Mouse (Mus musculus) adrenal gland, adult (tissue): ENCODE results near the gene Bclaf3.
"Not testable (repeated sequence)": the region's sequence is repeated elsewhere in the genome, so short reads cannot be mapped to it uniquely, and the experiment has no call there.

Experiments used
- DNase-seq, 2 experiments: peaks; one replicate each; pipeline ENCODE4 v3.0.0; 2022 to 2023; ENCODE audit warnings: low spot score in 1 of 2; ENCODE audit not compliant: inconsistent age in 2 of 2

The Bclaf3 gene

DNA sequence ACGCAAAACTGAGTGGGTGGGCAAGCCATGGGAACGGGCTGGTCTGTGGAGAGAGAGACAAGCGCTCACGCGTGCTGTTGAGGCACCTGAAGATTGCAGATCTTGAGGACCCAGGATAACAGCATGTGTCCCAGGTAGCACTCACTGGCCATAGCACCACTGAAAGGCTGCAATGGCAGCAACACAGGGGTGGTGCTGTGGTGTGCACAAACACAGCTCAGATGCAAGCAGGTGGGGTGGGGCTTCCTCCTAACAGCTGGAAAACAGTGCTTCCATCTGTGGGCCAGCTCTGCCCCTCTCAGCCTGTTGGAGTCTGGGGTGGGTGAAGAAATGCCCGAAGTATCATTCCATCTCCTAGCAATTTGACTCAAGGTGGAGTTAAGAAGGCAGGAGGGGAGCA, at the start of gene Bclaf3:
Bclaf3 (plus strand) TSS at position 301 of the 400 bp plus-strand sequence.
- DNase-seq = no peak

DNA sequence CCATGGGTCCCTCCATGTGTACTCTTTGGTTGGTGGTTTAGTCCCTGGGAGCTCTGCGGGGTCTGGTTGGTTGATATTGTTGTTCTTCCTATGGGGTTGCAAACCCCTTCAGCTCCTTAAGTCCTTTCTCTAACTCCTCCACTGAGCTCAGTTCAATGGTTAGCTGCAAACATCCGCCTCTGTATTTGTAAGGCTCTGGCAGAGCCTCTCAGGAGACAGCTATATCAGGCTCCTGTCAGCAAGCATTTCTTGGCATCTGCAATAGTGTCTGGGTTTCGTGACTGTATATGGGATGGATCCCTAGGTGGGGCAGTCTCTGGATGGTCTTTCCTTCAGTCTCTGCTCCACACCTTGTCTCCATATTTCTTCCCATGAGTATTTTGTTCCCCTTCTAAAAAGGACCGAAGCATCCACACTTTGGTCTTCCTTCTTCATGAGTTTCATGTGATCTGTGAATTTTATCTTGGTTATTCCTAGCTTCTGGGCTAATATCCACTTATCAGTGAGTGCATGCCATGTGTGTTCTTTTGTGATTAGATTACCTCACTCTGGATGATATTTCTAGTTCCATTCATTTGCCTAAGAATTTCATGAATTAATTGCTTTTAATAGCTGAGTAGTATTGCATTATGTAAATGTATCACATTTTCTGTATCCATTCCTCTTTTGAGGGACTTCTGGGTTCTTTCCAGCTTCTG, 48.1 kb upstream of the Bclaf3 start:
- not testable (repeated sequence) for DNase-seq

- no peak for DNase-seq
Measured at GRCm38 (mm10) chrX:159484247-159484646, 42.2 kb upstream of the Bclaf3 start.

GRCm38 (mm10) chrX:159503181-159503580, 23.3 kb upstream of the Bclaf3 start:
- no peak for DNase-seq

DNA sequence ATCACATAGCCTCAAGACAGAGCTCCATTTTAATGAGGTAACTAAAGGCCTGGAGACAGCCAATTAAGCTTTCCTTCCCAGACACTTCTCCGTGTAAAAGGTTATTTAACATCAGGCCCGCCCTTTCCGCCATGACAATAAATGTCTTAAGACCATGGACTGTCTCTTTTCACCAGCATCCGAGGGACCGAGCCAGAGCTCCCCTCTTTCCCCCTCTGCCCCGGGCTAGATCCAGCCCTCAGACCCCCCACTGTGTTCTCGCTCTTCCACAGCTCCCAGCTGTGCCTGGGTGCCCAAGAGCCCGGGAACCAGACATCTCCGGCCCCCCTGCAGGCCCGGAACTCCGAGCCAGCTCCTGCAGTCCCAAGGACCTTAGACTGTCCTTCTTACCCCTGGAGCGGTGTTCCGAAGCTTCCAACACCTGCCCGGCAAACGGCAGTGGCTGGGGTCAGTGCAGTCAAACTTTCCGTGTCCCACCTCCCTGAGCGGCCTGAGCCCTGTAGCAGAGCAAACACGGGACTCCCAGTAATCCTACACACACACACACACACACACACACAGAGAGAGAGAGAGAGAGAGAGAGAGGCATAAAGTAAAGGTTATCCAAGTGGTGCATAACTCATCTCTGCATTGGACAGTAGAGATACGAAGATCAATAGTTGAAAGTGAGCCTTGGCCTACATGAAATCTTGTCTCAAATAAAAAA, 18.0 kb upstream of the Bclaf3 start:
- DNase-seq = peak; percentile 3 to 18

DNA sequence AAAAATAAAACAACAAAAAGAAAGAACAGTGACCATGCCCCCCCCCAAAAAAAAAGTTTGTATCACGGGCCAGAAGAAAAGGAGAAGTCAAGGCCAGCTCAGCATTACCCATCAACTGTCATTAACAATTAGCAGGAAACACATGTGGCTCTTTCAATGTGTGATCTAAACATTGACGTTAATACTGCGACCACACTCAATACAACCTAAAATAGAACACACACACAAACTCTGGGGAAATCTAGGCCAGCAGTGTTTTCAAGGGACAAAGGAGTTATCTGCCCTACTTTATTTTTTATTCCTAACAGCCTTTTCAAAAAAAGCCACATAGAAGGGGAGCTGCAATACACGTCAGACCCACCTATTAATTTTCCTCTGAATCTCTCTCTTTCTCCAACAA, 17.4 kb upstream of the Bclaf3 start:
- DNase-seq = no peak

GRCm38 (mm10) chrX:159509847-159510715, 16.4 kb upstream of the Bclaf3 start:
- DNase-seq = no peak

DNA sequence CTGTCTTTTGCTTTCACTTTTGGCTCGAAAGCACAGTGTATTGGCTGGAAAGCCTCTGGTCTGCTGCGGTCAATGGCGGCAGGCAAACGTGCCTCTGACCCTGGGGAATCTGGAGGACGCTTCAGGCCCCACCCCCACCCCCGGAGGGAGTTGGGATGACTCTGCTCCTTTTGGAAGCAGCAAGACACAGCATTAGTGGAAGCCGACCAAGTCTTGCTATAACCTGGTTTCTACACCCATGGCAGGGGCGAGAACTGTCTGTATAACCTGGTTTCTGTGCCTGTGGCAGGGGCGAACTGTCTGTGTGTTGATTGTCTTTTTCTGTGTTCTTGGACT, 15.8 kb upstream of the Bclaf3 start:
- DNase-seq = no peak

GRCm38 (mm10) chrX:159515599-159515998, 10.9 kb upstream of the Bclaf3 start:
- no peak for DNase-seq

- no peak for DNase-seq
Measured at GRCm38 (mm10) chrX:159521780-159522179, 4.7 kb upstream of the Bclaf3 start.

DNA sequence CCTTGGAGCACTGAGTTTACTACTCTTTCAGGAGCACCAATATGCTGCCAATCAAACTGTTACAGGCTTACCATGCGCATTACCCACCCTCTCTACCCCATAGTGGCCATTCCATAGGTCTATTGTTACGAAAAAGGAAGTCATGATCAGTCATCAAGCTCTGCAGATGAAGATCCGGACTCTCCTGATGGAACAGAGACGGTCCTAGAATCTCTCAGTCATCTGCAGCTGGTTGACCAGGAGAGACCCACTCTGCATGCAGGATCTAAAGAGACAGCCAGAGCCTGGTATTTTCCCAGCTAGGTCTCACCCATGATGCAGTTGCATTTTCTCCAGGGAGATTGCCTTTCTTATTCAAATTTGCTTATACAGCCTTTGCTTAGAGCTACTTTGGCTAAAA, 3.8 kb upstream of the Bclaf3 start:
- no peak for DNase-seq

GRCm38 (mm10) chrX:159532427-159532810, 5.9 kb downstream of the Bclaf3 start:
- DNase-seq = peak; percentile 97 to 98

DNA sequence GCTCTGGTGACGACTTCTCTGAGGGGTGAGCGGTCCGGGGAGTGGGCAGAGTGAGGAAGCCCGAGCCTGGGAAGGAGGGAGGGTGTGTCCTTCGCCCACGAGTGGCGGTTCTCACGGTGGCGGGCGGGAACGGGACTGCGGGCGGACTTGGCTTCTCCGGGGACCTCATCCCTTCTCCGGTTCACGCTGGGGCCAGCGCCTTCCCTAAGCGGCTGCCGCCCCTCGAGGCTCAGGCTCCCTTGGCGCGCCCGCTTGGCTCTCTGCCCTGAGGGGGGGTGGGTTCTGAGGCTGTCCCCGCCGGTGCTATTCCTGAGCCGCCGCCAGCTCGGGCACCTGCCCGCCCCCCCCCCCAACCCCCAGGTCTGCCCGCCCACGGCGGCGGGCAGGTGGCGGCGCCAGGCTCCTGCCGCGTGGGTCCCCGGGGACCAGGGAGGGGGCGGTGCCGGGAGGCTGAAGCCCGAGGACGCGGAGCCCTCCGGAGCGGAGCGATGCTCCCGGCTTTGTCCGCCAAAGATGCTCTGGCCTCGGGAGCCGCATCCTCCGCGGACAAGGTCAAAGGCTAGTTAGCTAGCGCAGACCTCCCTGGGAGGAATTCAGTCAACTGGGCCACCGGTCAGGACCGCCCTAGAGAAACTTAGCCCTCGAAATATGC, 6.4 kb downstream of the Bclaf3 start:
- DNase-seq = no peak

GRCm38 (mm10) chrX:159541936-159542335, 15.4 kb downstream of the Bclaf3 start:
- no peak for DNase-seq

DNA sequence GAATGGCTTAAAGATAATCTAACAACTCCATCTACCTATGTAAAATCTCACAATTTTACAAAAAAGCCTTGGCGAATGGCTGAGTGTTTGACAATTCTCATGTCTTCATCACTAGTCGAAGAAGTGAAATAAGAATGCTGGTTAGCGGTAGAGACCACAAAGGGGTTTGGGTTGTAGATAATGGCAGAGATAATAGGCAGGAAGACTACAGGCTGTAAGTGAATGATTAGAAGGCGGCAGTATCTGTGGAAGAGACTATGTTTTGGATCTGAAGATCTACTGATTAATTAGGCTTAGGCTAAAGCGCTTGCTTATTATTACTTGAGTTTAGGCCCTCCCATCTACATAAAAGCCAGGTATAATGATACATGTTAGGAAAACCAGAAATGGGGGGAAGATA, 20.6 kb downstream of the Bclaf3 start:
- no peak for DNase-seq

DNA sequence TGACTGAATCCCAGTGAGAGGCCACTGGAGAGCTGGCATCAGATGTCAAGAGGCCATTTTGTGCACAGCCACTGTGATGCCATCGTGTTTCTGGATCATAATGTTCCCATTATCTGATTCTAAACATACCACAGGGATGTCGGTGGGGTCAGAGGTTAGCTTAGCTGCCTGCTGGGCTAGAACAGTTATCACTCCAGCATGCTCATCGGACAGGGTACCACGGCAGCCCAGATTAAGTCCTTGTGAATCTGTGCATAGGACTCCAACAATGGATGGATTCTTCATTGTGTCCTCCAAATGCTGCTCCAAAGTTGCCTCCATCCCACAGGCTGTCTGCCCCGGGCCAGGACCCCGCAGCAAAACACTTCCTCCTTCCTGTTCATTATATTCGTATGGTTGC, 58.2 kb downstream of the Bclaf3 start:
- not testable (repeated sequence) for DNase-seq

- DNase-seq = no peak
Measured at GRCm38 (mm10) chrX:159591633-159592032, 65.1 kb downstream of the Bclaf3 start.

GRCm38 (mm10) chrX:159597502-159597901, 71.0 kb downstream of the Bclaf3 start:
- no peak for DNase-seq

GRCm38 (mm10) chrX:159604832-159605231, 78.3 kb downstream of the Bclaf3 start:
- no peak for DNase-seq

GRCm38 (mm10) chrX:159606936-159607335, 80.4 kb downstream of the Bclaf3 start:
- peak in 1 of 2 experiments; percentile 46 for DNase-seq

DNA sequence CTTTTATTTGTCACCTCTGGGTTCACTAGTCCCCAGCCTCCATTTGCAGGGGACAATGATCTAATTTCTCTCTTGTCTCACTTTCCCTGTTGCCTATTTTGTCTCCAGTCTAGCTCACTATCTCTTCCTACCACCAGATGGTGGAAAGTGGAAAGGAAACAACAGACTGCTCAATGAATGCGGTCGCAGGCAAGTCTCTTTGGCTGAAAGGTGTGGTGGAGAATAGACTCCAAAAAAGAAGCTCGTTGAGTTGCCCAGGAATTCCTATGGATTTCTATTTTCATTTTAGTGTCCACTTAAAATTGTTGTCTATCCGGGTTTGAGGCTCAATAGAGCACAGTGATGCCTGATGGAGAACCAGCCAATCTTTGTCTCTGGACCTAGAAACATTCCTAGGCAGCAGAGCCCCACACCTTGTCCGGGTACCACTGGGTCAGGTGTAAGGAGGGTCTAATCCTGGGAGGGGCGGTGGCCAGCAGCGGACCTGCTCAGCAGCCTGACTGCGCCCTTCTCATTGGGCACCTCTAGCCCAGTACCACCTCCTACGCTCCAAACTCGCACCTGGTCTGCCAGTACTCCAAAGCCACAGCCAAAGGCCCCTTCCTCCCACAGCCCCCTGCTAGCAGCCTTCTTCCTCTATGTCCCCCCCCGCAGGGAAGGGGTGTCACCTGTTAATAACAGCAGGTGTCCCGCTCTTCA, 99.9 kb downstream of the Bclaf3 start:
- peak in 1 of 2 experiments; percentile 37 for DNase-seq
